Mouse (Mus musculus) c-Kit-positive CD71-negative TER-119-negative erythroid progenitor cells, embryonic 14.5 days (primary cell): ENCODE measurements at regions not wholly inside any gene's neighbourhood (a gene's known extent, or its start where the extent isn't known, plus 50 kb on each side); places are given as distances from the start of the nearest gene placed in this dataset.
A peak's percentile ranks its signal among the peaks of the same experiment; 100 is the strongest.

Source experiments
- DNase-seq: peaks from one replicate; pipeline ENCODE4 v3.0.0-alpha.2; 2013; ENCODE audit warnings: low read depth

DNA sequence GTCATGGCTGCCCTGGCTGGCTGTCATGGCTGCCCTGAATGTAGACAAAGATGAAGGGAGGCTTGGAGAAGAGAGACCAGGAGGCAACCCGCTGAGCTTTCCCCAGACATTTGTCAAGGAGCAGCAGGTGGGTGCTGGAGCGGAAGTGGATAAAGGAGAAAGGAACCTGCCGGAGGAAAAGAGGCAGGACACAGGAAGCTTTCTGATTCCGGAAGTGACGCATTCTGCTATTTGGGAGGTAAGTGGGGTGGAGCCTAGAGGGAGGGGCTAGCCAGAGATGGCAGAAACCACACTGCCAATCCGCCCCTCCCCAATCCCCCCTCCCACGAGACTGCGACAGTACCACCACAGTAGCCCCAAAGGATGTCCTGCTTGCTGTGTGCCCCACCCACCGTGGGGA, 80.1 kb downstream of the Gm572 start:
- DNase-seq: no peak

DNA sequence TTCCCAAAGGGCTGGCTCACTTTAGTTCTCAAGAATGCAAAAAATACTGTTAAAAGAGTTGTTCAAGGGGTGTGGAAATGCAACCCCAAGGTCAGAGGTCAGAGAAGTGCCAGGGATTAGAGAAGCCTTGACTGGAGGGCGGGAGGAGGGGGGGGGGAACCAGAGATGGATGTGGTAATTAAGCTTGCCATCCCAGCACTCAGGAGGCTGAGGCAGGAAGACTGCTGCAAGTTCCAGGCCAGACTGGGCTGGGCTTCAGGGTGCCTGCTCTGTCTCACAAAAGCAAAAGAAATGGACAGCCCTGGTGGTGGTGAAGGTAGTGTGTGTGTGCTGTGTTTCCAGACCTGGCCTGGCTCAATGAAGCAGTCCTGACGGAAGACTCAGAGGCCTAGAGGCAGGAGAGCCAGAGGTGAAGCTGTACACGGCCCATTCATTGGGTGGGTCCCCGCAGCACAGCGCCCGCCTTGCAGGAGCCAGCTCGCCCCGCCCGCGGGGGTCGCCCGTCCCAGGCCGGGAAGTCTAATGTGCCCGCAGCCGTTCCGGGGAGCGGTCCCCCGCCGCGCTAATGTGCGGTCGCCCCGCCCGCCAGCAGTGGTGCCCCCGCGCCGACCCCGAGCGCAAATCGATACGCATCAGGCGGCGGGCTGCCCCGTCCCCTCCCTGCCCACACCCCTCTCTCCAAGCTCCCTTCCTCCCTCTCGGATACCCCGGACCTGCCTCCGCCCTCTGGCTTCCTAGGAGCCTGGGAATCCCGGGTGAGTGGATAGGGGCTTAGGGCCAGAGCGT, 80.1 kb upstream of the Casz1 start:
- DNase-seq: no peak

DNA sequence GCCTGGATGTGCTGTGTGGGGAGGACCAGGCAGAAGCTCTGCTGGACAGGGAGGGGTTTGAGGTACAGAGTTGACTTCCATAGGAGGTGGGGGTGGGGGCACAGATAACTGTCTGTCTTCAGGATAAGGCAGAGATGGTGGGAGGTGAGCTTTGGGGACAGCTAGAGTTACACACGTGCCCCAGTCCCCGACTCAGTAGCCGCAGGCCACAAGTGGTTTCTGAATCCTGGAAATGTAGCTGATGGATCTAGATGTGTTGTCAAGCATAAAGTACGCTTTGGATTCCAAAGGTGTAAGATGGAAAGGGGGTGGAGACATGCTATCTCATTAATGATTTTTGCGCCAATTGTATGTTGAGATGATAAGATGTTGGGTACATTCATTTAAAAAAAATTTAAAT, 75.4 kb upstream of the Casz1 start:
- no peak for DNase-seq

GRCm38 (mm10) chr4:148731586-148731985, 72.6 kb upstream of the Casz1 start:
- DNase-seq: no peak

DNA sequence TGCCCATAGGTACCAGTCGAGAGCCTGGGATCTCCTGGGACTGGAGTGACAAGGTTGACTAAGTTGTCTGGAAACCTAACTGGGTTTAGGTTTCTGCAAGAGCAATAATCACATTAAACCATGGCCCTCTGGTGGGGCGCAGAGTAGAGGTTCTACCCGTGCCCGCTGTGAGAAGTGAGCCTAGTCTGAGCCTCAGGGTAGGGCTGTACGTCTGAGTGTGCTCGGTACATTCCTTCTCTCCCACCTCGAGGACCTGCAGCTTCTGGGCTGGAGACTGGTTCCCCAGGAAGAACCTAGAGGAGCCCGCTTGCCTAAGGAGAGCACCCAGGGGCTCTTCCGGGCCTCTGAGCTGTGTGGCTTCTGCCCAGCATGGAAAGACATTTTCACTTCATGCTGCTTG, 70.2 kb upstream of the Casz1 start:
- no peak for DNase-seq

DNA sequence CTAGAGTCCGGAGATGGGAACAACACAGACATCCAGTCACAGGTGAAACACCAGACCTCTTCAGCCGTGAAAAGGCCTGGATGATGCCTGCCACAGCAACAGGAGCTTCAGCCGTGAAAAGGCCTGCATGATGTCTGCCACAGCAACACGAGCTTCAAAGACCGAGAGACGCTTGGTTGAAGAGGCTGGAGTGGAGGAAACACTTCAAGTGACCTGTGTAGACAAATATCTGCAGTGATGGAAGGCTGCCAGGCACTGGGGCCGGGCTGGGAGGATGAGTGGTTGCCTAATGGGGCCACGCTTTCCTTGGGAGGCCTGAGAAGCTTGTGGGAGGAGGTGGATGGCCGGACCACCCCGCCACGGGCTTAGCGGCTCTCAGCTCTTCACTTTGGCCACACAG, 69.7 kb upstream of the Casz1 start:
- DNase-seq: no peak

GRCm38 (mm10) chr4:148738601-148739530, 65.4 kb upstream of the Casz1 start:
- DNase-seq: no peak

GRCm38 (mm10) chr4:148742549-148743413, 61.4 kb upstream of the Casz1 start:
- DNase-seq: peak; percentile 34

GRCm38 (mm10) chr4:148743414-148743844, 60.8 kb upstream of the Casz1 start:
- no peak for DNase-seq

GRCm38 (mm10) chr4:148744053-148744452, 60.2 kb upstream of the Casz1 start:
- DNase-seq: no peak

- DNase-seq: no peak
Observed at GRCm38 (mm10) chr4:148746460-148747314, 57.5 kb upstream of the Casz1 start.

DNA sequence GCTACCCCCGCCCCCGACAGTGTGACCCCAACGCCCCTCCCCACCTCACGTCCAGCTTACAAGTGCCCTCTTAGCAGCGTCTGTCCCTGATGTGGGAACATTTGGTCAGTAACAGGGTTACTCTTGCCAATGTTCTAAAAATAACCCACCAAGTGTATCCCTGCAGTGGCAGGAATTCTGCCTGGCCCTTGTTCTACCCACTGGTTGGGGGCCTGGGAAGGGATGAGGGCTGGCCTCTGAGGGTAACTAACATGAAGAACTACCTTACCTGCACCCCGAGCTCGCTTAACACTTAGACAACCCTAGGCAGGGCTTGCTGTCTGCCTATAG, 56.9 kb upstream of the Casz1 start:
- no peak for DNase-seq

GRCm38 (mm10) chr4:148750030-148750429, 54.2 kb upstream of the Casz1 start:
- DNase-seq: no peak

DNA sequence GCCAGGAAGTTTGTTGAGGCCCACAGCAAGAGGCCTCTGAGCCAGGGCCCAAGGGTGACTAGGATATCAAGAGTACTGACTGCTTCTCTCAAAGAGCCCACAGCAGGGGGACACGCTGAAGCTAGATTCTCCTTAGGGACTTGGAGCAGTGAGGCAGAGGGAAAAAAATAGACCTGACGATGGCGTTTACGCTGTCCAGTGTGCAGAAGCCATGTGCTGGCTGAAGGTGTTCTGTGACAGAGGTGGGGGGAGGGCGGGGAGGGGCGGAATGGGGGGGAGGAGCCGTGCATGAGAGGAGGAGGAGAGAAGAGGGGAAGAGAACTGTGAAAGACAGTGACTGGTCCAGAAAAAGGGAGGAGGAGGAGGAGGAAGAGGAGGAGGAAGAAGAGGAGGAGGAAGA, 52.6 kb upstream of the Casz1 start:
- DNase-seq: no peak

- DNase-seq: no peak
Observed at GRCm38 (mm10) chr4:148752360-148753093, 51.7 kb upstream of the Casz1 start.

DNA sequence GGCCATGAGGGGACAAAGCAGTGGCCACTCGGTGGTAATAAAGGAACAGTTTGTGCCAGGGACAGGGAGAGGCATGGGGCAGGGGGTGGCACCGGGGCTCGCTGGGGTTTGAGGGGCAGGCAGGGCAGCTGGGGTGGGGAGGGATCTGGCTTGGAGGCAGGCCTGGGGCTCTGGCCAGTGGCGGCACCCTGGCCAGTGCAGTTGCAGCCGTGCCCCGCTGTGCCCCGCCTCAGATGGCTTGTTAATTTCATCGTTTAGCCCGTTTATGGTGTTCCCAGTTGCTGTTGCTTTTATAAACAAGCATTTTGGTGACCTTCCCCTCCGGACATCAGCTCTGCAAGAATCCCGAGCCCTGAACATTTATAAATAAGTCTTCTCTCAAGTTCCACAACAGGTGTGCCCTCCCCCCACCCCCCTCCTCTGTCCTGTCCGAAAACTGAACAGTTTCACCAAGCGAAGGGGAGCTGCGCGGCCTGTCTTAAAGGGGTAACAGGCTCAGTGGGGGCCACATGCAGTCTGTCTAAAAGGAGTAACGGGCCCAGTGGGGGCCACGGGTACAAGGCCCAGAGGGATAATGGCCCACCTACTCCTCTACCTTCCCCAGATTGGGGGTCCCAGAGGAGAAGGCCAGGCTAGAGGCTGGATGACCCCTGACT, 51.0 kb upstream of the Casz1 start:
- no peak for DNase-seq

GRCm38 (mm10) chr4:148753849-148754248, 50.4 kb upstream of the Casz1 start:
- DNase-seq: no peak
